Mouse (Mus musculus) kidney, embryonic 15.5 days (tissue): ENCODE results near the gene Foxr2. TPM values are rescaled to one million over a fixed set of nuclear protein-coding genes. Genes with fewer than 3 reads are reported as not detected.

Experiments
- ATAC-seq: fragments of 200-750 bp; cut with Nextera tagmentation; replicated peaks from 2 replicates; pipeline ENCODE4 v1.8.0; 2017; ENCODE audit warnings: moderate TSS enrichment; ENCODE audit not compliant: low FRiP score
- H3K27ac ChIP-seq: fragments of 300-500 bp; sonication (generic); 2 replicates; pipeline ENCODE4 v1.5.1; 2015; ENCODE audit warnings: mild to moderate bottlenecking, inconsistent platforms
- H3K27me3 ChIP-seq: fragments of 300-500 bp; sonication (generic); 2 replicates; pipeline ENCODE4 v1.6.1; 2015; ENCODE audit warnings: inconsistent platforms
- H3K36me3 ChIP-seq: fragments of 300-500 bp; sonication (generic); 2 replicates; pipeline ENCODE4 v1.6.1; 2015; ENCODE audit warnings: inconsistent platforms
- H3K4me1 ChIP-seq: fragments of 300-500 bp; sonication (generic); 2 replicates; pipeline ENCODE4 v1.6.1; 2015; ENCODE audit warnings: inconsistent platforms
- H3K4me2 ChIP-seq: fragments of 300-500 bp; sonication (generic); 2 replicates; pipeline ENCODE4 v1.6.1; 2015; ENCODE audit warnings: moderate library complexity, mild to moderate bottlenecking, inconsistent platforms
- H3K4me3 ChIP-seq: fragments of 300-500 bp; sonication (generic); replicated peaks from 2 replicates; pipeline ENCODE4 v1.5.1; 2015; ENCODE audit warnings: mild to moderate bottlenecking, inconsistent platforms
- H3K9ac ChIP-seq: fragments of 300-500 bp; sonication (generic); 2 replicates; pipeline ENCODE4 v1.6.1; 2015; ENCODE audit warnings: mild to moderate bottlenecking, inconsistent platforms
- H3K9me3 ChIP-seq: fragments of 300-500 bp; sonication (generic); replicated peaks from 2 replicates; pipeline ENCODE4 v1.6.1; 2016; ENCODE audit warnings: inconsistent platforms
- WGBS: fragments of 180-500 bp; shearing (Covaris S2); methylation state at CpG from one replicate; pipeline ENCODE4 v1.1.7; 2015; ENCODE audit warnings: mixed read lengths; 5-methylcytosine and 5-hydroxymethylcytosine counted together
- polyA plus RNA-seq: library from polyadenylated mRNA; unstranded; fragments of >200 nt; fragmentation: Nextera tagmentation; extraction: Ambion mirVana; gene quantifications from 2 replicates; pipeline ENCODE4 v1.2.1, GENCODE M21; 2015

The Foxr2 gene
- polyA plus RNA-seq = not detected in 2 replicates

GRCm38 (mm10) chrX:153118486-153118885, at the start of gene Foxr2:
TSS of gene Foxr2 (plus strand) at chrX:153118786.
- ATAC-seq = no peak
- Histone ChIP-seq H3K9ac (no peak within 1 kb of the TSS), H3K36me3 (no peaks in the 10 kb centered on the region), H3K27me3 (peaks cover 32% of the 10 kb centered on the region), H3K4me1 (no peaks in the 10 kb centered on the region), H3K4me2 (no peak within 1 kb of the TSS), H3K9me3 (no peaks in the 10 kb centered on the region), H3K4me3 (no peak within 1 kb of the TSS), H3K27ac (no peak within 1 kb of the TSS)
- WGBS = 17% methylated on average over 3 of the region's 3 CpGs

DNA sequence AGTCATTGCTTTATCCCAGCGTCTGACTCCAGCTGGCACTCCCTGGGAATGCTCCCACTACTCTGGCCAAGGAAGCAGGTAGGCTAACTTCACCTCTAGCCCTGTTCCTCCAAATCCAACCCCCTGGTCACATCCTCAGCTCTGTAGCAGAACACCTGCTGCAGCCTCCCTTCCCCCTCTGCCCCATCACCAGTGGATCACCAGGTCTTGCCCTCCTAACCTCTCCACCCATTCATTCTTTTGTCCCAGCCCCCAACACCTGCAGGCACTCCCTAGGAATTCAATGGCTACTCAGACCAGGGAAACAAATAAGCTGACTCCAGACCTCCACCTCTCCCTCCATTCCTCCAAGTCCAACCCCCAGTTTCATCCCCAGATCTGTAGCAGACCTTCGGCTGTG, 427 bp downstream of the Foxr2 start:
- no peaks in the 10 kb centered on the region for H3K9me3 ChIP-seq
- H3K4me3 ChIP-seq = no peak overlapping the region
- H3K27ac ChIP-seq = no peak overlapping the region
- peaks cover 33% of the 10 kb centered on the region for H3K27me3 ChIP-seq
- H3K9ac ChIP-seq = no peak overlapping the region
- ATAC-seq = no peak
- 44% methylated on average over 2 of the region's 2 CpGs for WGBS
- no peaks in the 10 kb centered on the region for H3K4me1 ChIP-seq
- no peaks in the 10 kb centered on the region for H3K36me3 ChIP-seq
- H3K4me2 ChIP-seq = no peak overlapping the region

DNA sequence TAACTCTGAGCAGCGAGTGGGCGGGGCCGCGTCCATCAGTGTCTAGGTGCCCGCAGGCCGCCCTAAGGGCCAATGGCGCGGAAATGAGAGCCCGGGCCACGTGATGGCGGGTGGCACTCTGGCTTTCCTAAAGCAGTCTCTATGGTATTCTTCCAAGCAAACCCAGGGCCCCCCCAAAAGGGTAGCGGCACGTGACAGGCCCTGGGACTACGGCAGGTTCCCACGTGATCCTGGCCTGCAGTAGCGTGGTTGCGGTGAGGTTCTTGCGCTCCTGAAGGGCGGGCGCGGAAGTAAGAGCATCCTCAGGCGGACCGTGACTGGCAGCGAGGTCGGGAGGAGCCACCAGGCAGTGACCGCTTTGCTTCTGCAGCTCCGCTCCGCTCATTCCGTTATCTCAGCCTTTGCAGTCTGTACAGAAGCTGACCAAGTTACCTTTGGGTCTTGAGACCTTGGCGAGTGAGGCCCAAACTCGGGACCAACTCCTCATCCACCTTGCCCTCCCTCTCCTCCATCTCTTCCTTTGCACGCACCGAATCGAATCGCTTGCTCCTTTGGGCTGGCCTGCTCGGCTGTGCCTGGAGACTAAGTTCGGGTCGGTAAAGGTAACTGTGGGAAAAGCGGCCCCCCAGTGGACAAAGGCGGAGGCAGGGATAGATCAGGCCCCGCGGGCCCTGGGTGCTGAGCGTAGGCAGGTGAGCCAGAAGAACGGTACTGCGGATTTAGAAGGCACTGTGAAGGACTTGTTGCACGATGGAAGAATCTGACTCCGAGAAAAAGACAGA, 21.3 kb downstream of the Foxr2 start, which contains the start of gene Rragb:
Rragb (plus strand) TSS at position 248 of the 782 bp plus-strand sequence.
- H3K27me3 ChIP-seq = peaks cover 36% of the 10 kb centered on the region
- 17% methylated on average over 46 of the region's 47 CpGs for WGBS
- 0 out of 2 replicates have a peak within 1 kb of the TSS, but pooled peaks have one; percentile 14 for H3K9ac ChIP-seq
- H3K4me2 ChIP-seq = peak within 1 kb of the TSS; percentile 72
- no peaks in the 10 kb centered on the region for H3K9me3 ChIP-seq
- peak within 1 kb of the TSS; percentile 50 for H3K4me3 ChIP-seq
- H3K27ac ChIP-seq = 0 out of 2 replicates have a peak within 1 kb of the TSS, but pooled peaks have one; percentile 18
- no peaks in the 10 kb centered on the region for H3K36me3 ChIP-seq
- H3K4me1 ChIP-seq = no peaks in the 10 kb centered on the region
- peak; percentile 98 for ATAC-seq

DNA sequence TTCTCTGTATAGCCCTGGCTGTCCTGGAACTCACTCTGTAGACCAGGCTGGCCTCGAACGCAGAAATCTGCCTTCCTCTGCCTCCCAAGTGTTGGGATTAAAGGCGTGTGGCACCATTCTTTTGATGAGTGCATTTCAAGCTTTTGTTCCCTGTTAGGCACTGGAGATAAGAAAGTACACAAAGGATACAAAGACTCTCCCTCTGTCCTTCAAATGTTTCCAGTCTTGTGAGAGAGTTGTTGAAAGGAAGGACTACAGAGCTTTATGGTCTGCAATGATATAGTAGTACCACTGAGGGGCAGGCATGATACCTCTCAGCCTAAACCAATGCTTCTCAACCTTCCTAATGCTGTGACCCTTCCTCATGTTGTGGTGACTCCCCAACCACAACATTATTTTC, 24.1 kb downstream of the Foxr2 start:
- 86% methylated on average over 3 of the region's 3 CpGs for WGBS

GRCm38 (mm10) chrX:153151766-153152165, 33.2 kb downstream of the Foxr2 start:
- Histone ChIP-seq H3K9me3 (no peaks in the 10 kb centered on the region), H3K4me1 (no peaks in the 10 kb centered on the region), H3K4me2 (no peak overlapping the region), H3K27me3 (no peaks in the 10 kb centered on the region; the same call in 1 of the 2 replicates), H3K9ac (no peak overlapping the region), H3K27ac (no peak overlapping the region), H3K36me3 (no peaks in the 10 kb centered on the region), H3K4me3 (no peak overlapping the region)
- ATAC-seq = no peak
- 44% methylated on average over 1 of the region's 1 CpGs for WGBS

More for the DNA sequence above, 24.1 kb downstream of the Foxr2 start:
- Histone ChIP-seq H3K4me1 (no peaks in the 10 kb centered on the region), H3K27ac (no peak overlapping the region), H3K4me2 (no peak overlapping the region), H3K9me3 (no peaks in the 10 kb centered on the region), H3K27me3 (peaks cover 32% of the 10 kb centered on the region), H3K4me3 (no peak overlapping the region), H3K9ac (no peak overlapping the region), H3K36me3 (no peaks in the 10 kb centered on the region)
- no peak for ATAC-seq

GRCm38 (mm10) chrX:153155322-153155721, 36.7 kb downstream of the Foxr2 start:
- H3K4me3 ChIP-seq = no peak overlapping the region
- 48% methylated on average over 3 of the region's 3 CpGs for WGBS
- H3K27me3 ChIP-seq = no peaks in the 10 kb centered on the region; the same call in none of the 2 replicates
- H3K36me3 ChIP-seq = no peaks in the 10 kb centered on the region
- no peak overlapping the region for H3K9ac ChIP-seq
- H3K4me2 ChIP-seq = no peak overlapping the region
- H3K4me1 ChIP-seq = no peaks in the 10 kb centered on the region
- H3K9me3 ChIP-seq = no peaks in the 10 kb centered on the region
- no peak overlapping the region for H3K27ac ChIP-seq
- ATAC-seq = no peak

DNA sequence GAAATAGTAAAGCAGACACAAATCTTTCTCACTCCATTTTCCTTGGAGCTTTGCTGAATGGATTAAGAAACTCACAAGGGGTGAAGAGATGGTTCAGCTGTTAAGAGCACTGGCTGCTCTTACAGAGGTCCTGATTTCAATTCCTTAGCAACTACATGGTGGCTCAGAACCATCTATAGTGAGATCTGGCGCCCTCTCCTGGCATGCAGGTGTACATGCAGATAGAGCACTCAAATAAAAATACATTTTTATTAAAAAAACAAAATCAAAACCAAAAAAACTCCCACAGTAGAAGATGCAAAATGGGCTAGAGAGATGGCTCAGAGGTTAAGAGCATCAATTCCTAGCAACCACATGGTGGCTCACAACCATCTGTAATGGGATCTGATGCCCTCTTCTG, 56.2 kb downstream of the Foxr2 start:
- Histone ChIP-seq H3K27me3 (no peaks in the 10 kb centered on the region), H3K9me3 (no peaks in the 10 kb centered on the region), H3K27ac (no peak overlapping the region), H3K4me2 (no peak overlapping the region), H3K36me3 (no peaks in the 10 kb centered on the region), H3K4me1 (no peaks in the 10 kb centered on the region), H3K9ac (no peak overlapping the region), H3K4me3 (no peak overlapping the region)
- WGBS = 10% methylated on average over 1 of the region's 1 CpGs
- no peak for ATAC-seq

- WGBS = 76% methylated on average over 2 of the region's 2 CpGs
- Histone ChIP-seq H3K4me2 (no peak overlapping the region), H3K36me3 (no peaks in the 10 kb centered on the region), H3K4me3 (no peak overlapping the region), H3K27ac (no peak overlapping the region), H3K9ac (no peak overlapping the region), H3K9me3 (no peaks in the 10 kb centered on the region), H3K27me3 (no peaks in the 10 kb centered on the region), H3K4me1 (no peaks in the 10 kb centered on the region)
- no peak for ATAC-seq
These were observed 63.6 kb downstream of the Foxr2 start for GRCm38 (mm10) chrX:153182221-153182620.

Other genes starting within 250 kb of the Foxr2 start
- 0.95 and 1.2 TPM in 2 replicates for gene Usp51, start 112.3 kb upstream of the Foxr2 start, polyA plus RNA-seq
- gene Mageh1, start 81.2 kb upstream of the Foxr2 start, polyA plus RNA-seq = 51.9 and 52.6 TPM in 2 replicates
- gene Rragb, start 21.2 kb downstream of the Foxr2 start, polyA plus RNA-seq = 2.2 and 2.8 TPM in 2 replicates
- gene Klf8, start 118.7 kb downstream of the Foxr2 start, polyA plus RNA-seq = 0.56 and 0.64 TPM in 2 replicates